Mouse (Mus musculus) brown adipose tissue, adult 24 weeks (tissue): ENCODE measurements around the gene Tbr1. TPM values are rescaled to one million over a fixed set of nuclear protein-coding genes. Genes with fewer than 3 reads are reported as not detected.

Experiments used
- H3K27ac ChIP-seq: fragments of 200-500 bp; replicated peaks from 2 replicates; pipeline ENCODE4 v1.5.1; 2012; ENCODE audit warnings: low read depth, mild to moderate bottlenecking, low read length
- H3K4me1 ChIP-seq: fragments of 200-500 bp; 2 replicates; pipeline ENCODE4 v1.6.1; 2012; ENCODE audit warnings: low read length, mixed read lengths; ENCODE audit not compliant: control insufficient read depth, insufficient read depth, insufficient read length
- H3K4me3 ChIP-seq: fragments of 200-500 bp; 2 replicates; pipeline ENCODE4 v1.5.1; 2012; ENCODE audit warnings: low read depth, mild to moderate bottlenecking, low read length, moderate library complexity; ENCODE audit not compliant: insufficient read depth
- polyA plus RNA-seq: library from polyadenylated mRNA; stranded (reverse); fragments of >200 nt; gene quantifications from 2 replicates; pipeline ENCODE4 v1.2.4, GENCODE M21; 2012; ENCODE audit not compliant: missing spikeins, insufficient read depth, insufficient read length

Gene Tbr1
- polyA plus RNA-seq, 1 experiment, result not detected

GRCm38 (mm10) chr2:61807151-61807550 is 4.4 kb downstream of the Tbr1 start:
- no peak overlapping the region for H3K4me3 ChIP-seq
- H3K27ac ChIP-seq, result no peak overlapping the region
- peaks cover 12% of the 10 kb centered on the region for H3K4me1 ChIP-seq

DNA sequence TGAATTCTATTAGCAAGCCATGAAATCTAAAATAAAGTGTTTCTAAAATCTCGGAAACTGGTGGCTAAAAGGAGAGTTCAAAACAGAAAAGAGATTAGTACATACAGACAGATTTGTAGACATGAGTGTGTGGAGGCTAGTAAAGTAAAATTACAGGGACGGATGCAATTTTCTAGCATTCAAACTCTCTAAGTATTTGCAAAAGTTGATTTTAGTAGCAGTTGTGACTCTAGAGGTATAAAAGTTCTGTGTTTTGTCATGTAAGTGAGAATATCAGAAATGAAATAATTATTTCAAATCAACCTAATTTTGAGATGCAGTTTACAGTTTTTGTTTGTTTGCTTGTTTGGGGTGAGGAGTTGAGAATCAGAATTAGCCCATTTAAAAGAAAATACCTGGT is 5.1 kb downstream of the Tbr1 start:
- Histone ChIP-seq H3K27ac (no peak overlapping the region), H3K4me3 (no peak overlapping the region), H3K4me1 (peaks cover 12% of the 10 kb centered on the region)

DNA sequence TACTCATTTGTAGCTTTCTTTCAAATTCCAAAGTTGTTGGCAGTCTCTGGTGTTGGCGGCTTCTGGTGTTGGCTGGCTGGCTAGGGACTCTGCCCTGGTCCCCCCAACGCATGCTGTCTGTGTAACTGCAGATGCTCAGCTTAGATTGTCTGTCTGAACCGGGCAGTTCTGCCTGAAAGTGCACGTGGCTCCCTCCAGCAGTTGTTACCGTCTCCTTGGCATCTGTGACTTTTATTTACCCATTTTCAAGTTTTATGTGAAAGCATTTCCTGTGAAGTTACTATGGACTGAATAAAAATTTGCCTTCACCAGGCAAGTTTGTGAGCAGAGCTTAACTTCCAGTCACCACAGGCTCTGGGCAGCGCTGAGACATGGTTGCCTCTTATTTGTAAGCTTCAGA is 6.0 kb downstream of the Tbr1 start:
- Histone ChIP-seq H3K4me1 (peaks cover 12% of the 10 kb centered on the region), H3K27ac (no peak overlapping the region), H3K4me3 (no peak overlapping the region)

GRCm38 (mm10) chr2:61809381-61809780 is 6.7 kb downstream of the Tbr1 start:
- Histone ChIP-seq H3K4me1 (peaks cover 12% of the 10 kb centered on the region), H3K27ac (no peak overlapping the region), H3K4me3 (no peak overlapping the region)

DNA sequence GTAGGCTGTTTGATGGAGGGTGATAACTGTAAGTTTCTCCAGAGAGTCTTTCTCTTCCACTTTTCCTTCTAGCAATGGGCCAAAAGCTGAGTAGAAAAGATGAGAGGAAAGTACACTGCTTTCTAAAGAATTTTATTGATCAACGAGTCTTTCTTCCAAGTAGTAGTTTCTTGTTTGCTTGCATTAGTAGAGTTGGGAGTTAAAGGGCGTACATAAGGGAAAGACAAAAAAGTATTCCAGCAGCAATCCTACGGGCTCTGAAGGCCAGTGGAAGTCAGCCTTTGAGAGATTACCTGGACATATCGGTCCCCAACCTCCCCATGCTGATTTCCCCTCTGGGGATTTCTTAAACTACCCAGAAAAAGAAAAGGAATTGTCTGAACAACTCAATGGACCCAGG is 8.0 kb downstream of the Tbr1 start:
- Histone ChIP-seq H3K27ac (no peak overlapping the region), H3K4me3 (no peak overlapping the region), H3K4me1 (peaks cover 2% of the 10 kb centered on the region; the same call in 1 of the 2 replicates)

DNA sequence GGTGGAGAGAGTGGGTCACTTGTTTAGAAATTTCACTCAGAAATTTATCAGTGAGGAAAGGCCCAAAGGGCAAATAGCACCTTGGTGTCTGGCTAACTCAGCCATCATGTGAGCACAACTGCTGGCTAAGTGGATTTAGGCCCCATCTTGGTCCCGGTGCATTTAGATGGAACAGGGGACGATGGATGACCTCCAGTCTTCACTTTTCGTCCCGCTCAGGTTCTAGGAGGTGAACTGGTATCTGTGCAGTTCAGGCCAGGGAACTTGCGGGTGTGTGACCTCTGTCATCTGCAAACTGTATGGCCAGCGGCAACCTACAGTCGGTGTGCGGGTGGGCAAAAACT is 8.4 kb downstream of the Tbr1 start:
- peaks cover 2% of the 10 kb centered on the region; the same call in 1 of the 2 replicates for H3K4me1 ChIP-seq
- H3K4me3 ChIP-seq, result 0 out of 2 replicates have a peak overlapping the region, but pooled peaks have one; percentile 54
- no peak overlapping the region for H3K27ac ChIP-seq

- Histone ChIP-seq H3K27ac (no peak overlapping the region), H3K4me1 (peaks cover 2% of the 10 kb centered on the region; the same call in 1 of the 2 replicates), H3K4me3 (peak overlapping the region; percentile 54)
Observed at GRCm38 (mm10) chr2:61811507-61812421, 9.0 kb downstream of the Tbr1 start.

- H3K27ac ChIP-seq, result no peak overlapping the region
- no peak overlapping the region; the same call in 1 of the 2 replicates for H3K4me3 ChIP-seq
- H3K4me1 ChIP-seq, result peaks cover 2% of the 10 kb centered on the region; the same call in 1 of the 2 replicates
Observed at GRCm38 (mm10) chr2:61812536-61812935, 9.8 kb downstream of the Tbr1 start.

DNA sequence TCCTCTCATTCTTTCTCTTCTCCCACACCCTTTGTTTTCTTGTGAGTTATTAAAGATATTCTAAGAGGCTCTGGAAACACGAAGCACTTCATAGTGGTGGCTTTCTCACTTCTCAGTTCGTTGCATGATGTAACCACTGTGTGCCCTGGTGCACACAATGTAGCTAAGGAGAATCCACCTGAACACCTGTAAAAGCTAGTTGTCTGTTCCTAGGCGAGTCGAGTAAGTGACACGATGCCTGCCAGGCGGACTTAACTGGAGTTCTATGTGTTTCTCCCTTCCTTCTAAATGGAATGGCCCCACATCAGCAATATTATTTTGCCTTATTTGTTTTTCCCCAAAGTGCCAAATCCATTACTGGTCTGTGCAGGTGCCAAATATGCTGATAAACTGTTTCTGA is 10.4 kb downstream of the Tbr1 start:
- Histone ChIP-seq H3K4me3 (no peak overlapping the region), H3K27ac (no peak overlapping the region)

GRCm38 (mm10) chr2:61813521-61813920 is 10.8 kb downstream of the Tbr1 start:
- no peak overlapping the region for H3K27ac ChIP-seq
- no peak overlapping the region for H3K4me3 ChIP-seq

More for the DNA sequence above, 10.4 kb downstream of the Tbr1 start:
- peaks cover 2% of the 10 kb centered on the region; the same call in 1 of the 2 replicates for H3K4me1 ChIP-seq

DNA sequence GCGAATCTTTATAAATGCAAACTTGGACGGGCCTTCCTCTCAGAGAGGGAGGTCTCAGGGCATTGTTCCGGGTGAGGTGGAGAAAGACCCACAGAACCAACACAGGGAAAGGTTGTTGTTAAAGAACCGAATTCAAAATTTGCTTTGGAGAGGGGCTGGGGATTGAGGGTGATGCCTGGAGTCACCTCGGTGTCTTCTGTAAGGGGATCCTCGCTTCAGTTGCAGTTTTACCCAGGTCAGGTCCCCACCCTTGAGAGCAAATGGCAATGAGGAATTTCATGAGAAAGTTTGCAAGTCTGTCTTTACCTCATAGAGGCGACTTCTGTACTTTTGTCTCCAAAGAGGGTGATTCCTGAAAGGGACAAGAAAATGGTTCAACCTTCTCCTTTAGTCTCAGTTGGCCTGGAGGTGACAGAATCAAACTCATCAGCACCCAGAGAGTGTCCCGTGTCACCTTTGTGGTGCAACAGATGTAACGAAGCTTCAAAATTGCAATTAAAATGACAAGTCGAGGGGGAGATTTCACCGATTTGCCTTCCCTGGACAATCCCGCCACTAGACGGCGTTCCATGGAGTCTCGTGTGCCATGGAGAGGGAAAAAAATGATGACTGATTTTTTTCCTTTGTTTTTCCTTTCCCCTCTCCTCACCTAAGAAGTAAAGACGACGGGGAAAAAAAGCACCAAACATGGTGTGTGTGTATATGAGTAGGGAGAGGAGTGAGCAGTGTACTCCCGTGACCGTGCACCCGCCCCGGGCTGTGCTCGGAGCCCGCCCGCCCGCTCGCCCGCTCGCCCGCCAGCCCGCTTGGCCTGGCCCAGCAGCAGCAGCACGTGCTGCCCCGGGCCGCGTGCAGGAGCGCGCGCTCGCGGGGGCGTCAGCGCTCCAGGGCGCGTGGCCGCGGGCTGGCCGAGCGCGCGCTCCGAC is 12.1 kb downstream of the Tbr1 start:
- Histone ChIP-seq H3K4me3 (peak overlapping the region; percentile 12), H3K27ac (no peak overlapping the region), H3K4me1 (peaks cover 2% of the 10 kb centered on the region; the same call in 1 of the 2 replicates)

More at GRCm38 (mm10) chr2:61813521-61813920, 10.8 kb downstream of the Tbr1 start:
- H3K4me1 ChIP-seq, result peaks cover 2% of the 10 kb centered on the region; the same call in 1 of the 2 replicates

DNA sequence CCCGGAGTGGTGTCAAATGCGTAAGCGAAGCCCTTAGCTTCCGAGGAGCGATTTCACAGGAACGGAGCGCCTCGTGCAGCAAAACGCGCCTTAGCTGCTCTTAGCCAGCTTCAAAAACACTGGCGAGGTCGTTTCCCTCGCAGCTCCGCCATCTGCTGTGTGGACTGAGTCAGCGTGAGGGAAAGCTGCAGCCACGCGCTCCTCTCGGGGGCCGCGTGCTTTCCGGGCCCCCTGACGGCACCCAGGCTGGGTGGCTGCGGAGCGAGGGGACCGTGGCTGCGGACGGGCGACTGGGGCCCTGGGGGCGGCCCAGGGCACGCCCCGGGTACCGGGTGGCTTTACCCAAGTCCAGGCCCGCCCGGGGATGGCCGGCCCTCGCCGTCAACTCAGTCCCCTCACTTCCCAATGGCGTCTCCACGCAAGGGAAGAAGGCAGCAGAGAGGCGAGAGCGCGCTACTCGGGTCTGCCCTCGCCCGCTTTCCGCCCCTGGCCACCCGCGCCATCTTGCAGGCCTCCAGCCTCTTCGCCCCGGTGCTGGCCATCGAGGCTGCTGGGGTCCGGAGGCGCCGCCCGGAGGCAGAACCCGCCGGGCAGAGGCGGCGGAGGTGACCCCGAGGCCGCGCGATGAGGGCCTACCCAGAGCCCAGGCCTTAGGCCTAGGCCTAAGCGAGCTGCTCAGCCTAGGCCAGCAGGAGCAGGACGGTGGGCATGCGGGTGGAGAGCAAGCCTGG is 13.0 kb downstream of the Tbr1 start:
- no peak overlapping the region for H3K27ac ChIP-seq
- peaks cover 2% of the 10 kb centered on the region; the same call in 1 of the 2 replicates for H3K4me1 ChIP-seq
- peak overlapping the region; percentile 7; the same call in 1 of the 2 replicates for H3K4me3 ChIP-seq

DNA sequence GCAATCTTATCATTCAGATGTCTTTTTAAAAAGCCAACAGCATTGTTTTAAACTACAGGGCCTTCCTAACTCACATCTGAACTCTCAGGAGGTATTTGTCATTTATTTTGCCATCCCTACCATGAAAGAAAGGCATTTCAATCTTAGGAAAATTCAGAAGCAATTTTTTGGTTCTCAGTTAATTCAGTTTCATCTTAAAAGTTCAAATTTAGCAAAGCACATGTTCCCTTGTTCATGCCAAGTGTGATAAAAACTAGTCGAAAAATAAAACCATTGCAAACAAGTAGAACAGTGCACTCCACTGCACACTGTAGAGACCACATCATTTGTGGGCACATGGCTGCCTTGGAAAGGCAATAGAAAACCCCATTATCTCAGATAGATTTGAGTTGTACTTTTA is 15.5 kb downstream of the Tbr1 start:
- no peak overlapping the region for H3K27ac ChIP-seq
- 0 out of 2 replicates have a peak, but pooled peaks cover 2% of the 10 kb centered on the region for H3K4me1 ChIP-seq
- no peak overlapping the region for H3K4me3 ChIP-seq

DNA sequence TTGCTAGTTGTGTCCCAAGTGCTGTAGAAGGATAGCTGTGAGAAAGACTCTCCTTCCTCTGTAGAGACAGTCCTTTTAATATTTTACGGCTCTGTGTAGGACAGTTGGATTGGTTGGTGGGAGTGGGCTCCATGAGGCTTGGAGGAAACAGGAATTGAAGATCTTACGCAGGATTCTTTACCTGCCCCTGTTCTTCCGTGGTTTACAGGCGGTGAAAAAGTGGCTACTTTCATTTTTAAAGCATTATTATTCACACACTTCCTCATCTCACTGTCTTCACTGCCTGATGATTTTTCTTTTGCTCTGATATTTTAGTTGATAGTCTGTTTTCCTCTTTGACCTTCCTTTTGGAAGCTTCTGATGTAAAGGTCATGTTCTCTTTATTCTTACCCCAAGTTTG is 17.5 kb downstream of the Tbr1 start:
- Histone ChIP-seq H3K4me1 (0 out of 2 replicates have a peak, but pooled peaks cover 2% of the 10 kb centered on the region), H3K27ac (no peak overlapping the region), H3K4me3 (no peak overlapping the region)
